Mouse (Mus musculus) CH12.LX (cell line): ENCODE measurements at regions not wholly inside any gene's neighbourhood (a gene's known extent, or its start where the extent isn't known, plus 50 kb on each side); places are given as distances from the start of the nearest gene placed in this dataset.

ENCODE experiments used
- DNase-seq: peaks from one replicate; pipeline ENCODE4 v3.0.0-alpha.2; 2013; ENCODE audit errors: extremely low read depth
- H3K27ac ChIP-seq: 2 replicates; pipeline ENCODE4 v1.5.1; 2012; ENCODE audit warnings: low read depth, mild to moderate bottlenecking, control low read depth, moderate library complexity; ENCODE audit not compliant: insufficient read depth
- H3K27me3 ChIP-seq: replicated peaks from 2 replicates; pipeline ENCODE3; 2012; ENCODE audit warnings: inconsistent platforms
- H3K36me3 ChIP-seq, 2 experiments: replicated peaks in 1 of 2; 2 replicates each; pipeline versions ENCODE3 to v1.6.1; 2012; ENCODE audit warnings: inconsistent platforms in 1 of 2, low read length in 1 of 2, mild to moderate bottlenecking in 1 of 2, mixed read lengths in 1 of 2, moderate library complexity in 1 of 2; ENCODE audit not compliant: control insufficient read depth in 1 of 2, insufficient read depth in 1 of 2
- H3K4me1 ChIP-seq, 2 experiments: 2 replicates each; pipeline ENCODE4 v1.6.1; 2012; ENCODE audit warnings: inconsistent platforms in 1 of 2, moderate library complexity in 1 of 2; ENCODE audit not compliant: insufficient read depth in 2 of 2, control insufficient read depth in 1 of 2
- H3K4me2 ChIP-seq: 2 replicates; pipeline ENCODE4 v1.6.1; 2012; ENCODE audit warnings: low read depth, mild to moderate bottlenecking, control low read depth; ENCODE audit not compliant: poor library complexity, insufficient read depth, severe bottlenecking
- H3K4me3 ChIP-seq, 3 experiments: fragments of 150-350 bp in 1 of 3; sonication (generic) in 1 of 3; replicated peaks in 1 of 3; 2 replicates each; pipeline versions ENCODE3 to v1.5.1; 2011 to 2012; ENCODE audit warnings: low read depth in 2 of 3, low read length in 2 of 3, mild to moderate bottlenecking in 2 of 3, moderate library complexity in 2 of 3, control low read depth in 1 of 3, improper control_type of control experiment in 1 of 3, inconsistent platforms in 1 of 3, mixed read lengths in 1 of 3; ENCODE audit not compliant: poor library complexity in 1 of 3
- H3K79me2 ChIP-seq: replicated peaks from 2 replicates; pipeline ENCODE4 v1.6.1; 2012; ENCODE audit warnings: mild to moderate bottlenecking, moderate library complexity; ENCODE audit not compliant: control insufficient read depth, poor library complexity, insufficient read depth, severe bottlenecking; ENCODE audit errors: extremely low read depth
- H3K9ac ChIP-seq: 2 replicates; pipeline ENCODE4 v1.6.1; 2012; ENCODE audit warnings: low read depth, mild to moderate bottlenecking, control low read depth, moderate library complexity; ENCODE audit not compliant: insufficient read depth
- H3K9me3 ChIP-seq: replicated peaks from 2 replicates; pipeline ENCODE3; 2012; ENCODE audit warnings: low read length, inconsistent platforms, mixed read lengths
- CHD1 ChIP-seq: IDR thresholded peaks from 2 replicates; pipeline ENCODE4 v1.6.1; 2012; ENCODE audit warnings: low read depth, low read length, improper control_type of control experiment, inconsistent platforms
- CTCF ChIP-seq, 2 experiments: IDR thresholded peaks in 1 of 2; conservative IDR thresholded peaks in 1 of 2; 2 replicates each; pipeline ENCODE4 v1.5.1; 2011 to 2012; ENCODE audit warnings: low read depth in 2 of 2, low read length in 2 of 2, improper control_type of control experiment in 1 of 2, inconsistent platforms in 1 of 2, mild to moderate bottlenecking in 1 of 2, moderate library complexity in 1 of 2
- EP300 ChIP-seq: IDR thresholded peaks from 2 replicates; pipeline ENCODE4 v1.6.1; 2011; ENCODE audit warnings: low read length, improper control_type of control experiment
- GABPA ChIP-seq: IDR thresholded peaks from 2 replicates; pipeline ENCODE4 v1.6.1; 2012; ENCODE audit warnings: low read depth, low read length, improper control_type of control experiment, inconsistent platforms; ENCODE audit not compliant: insufficient replicate concordance
- HCFC1 ChIP-seq: IDR thresholded peaks from 2 replicates; pipeline ENCODE4 v1.6.1; 2012; ENCODE audit warnings: low read depth, mild to moderate bottlenecking, inconsistent platforms, low read length, improper control_type of control experiment
- JUN ChIP-seq: IDR thresholded peaks from 2 replicates; pipeline ENCODE4 v1.6.1; 2011; ENCODE audit warnings: low read depth, mild to moderate bottlenecking, low read length, improper control_type of control experiment, moderate library complexity; ENCODE audit not compliant: insufficient read depth
- NELFE ChIP-seq: IDR thresholded peaks from 2 replicates; pipeline ENCODE4 v1.6.1; 2011; ENCODE audit warnings: low read depth, low read length, improper control_type of control experiment
- PAX5 ChIP-seq: IDR thresholded peaks from 2 replicates; pipeline ENCODE4 v1.6.1; 2012; ENCODE audit warnings: low read length, inconsistent platforms, mixed read lengths
- POLR2AphosphoS2 ChIP-seq: IDR thresholded peaks from 2 replicates; pipeline ENCODE4 v1.6.1; 2011; ENCODE audit warnings: low read depth, low read length, improper control_type of control experiment
- RAD21 ChIP-seq: IDR thresholded peaks from 2 replicates; pipeline ENCODE4 v1.6.1; 2011; ENCODE audit warnings: low read depth, mild to moderate bottlenecking, low read length, improper control_type of control experiment, moderate library complexity
- TCF12 ChIP-seq: IDR thresholded peaks from 2 replicates; pipeline ENCODE4 v1.6.1; 2014; ENCODE audit warnings: low read depth, mild to moderate bottlenecking, inconsistent platforms, low read length, improper control_type of control experiment
- UBTF ChIP-seq: IDR thresholded peaks from 2 replicates; pipeline ENCODE4 v1.6.1; 2012; ENCODE audit warnings: low read depth, mild to moderate bottlenecking, inconsistent platforms, low read length, improper control_type of control experiment, moderate library complexity
- USF1 ChIP-seq: IDR thresholded peaks from 2 replicates; pipeline ENCODE4 v1.6.1; 2014; ENCODE audit warnings: low read depth, mild to moderate bottlenecking, inconsistent platforms, low read length, improper control_type of control experiment
- ZNF384 ChIP-seq: IDR thresholded peaks from 2 replicates; pipeline ENCODE4 v1.6.1; 2012; ENCODE audit warnings: low read depth, low read length, improper control_type of control experiment, inconsistent platforms
- dilution Hi-C: fragments of 300-500 bp; cut with MboI; formaldehyde crosslinking; loops from 2 replicates; pipeline ENCODE4 v1.14.3; 2020; ENCODE audit warnings: low sequenced_read_pairs; ENCODE audit not compliant: extremely low pct_unique_long_range_greater_than_20kb, extremely low pct_ligation_motif_present
- in situ Hi-C: fragments of 300-500 bp; cut with MboI; formaldehyde crosslinking; loops from 3 replicates; pipeline ENCODE4 v1.14.3; 2019; ENCODE audit warnings: low sequenced_read_pairs, low pct_ligation_motif_present, low pct_unique_long_range_greater_than_20kb, mixed read lengths

- dilution Hi-C loops, result no loop called here
Observed at GRCm38 (mm10) chr10:119342317-119343114, 102.7 kb upstream of the Cand1 start.

DNA sequence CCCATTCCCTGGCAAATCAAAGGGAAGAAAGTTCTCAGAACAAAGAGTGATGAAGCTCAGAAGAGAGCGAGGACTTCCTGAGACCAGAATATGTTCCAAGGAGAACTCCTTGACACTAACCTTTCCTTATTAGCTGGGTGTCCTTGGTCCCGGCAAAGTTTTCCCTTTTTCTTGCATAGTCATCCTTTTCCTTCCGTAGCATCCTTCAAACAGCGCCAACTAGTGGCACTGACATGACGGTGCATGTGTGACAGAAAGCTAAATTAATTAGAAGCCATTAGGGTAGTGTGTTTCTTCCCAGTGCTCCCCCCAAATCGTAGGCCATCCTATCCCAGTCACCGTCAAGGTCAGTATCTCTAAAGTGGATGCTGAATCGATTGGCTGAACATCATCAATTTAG, 100.5 kb upstream of the Cand1 start:
- TF ChIP-seq TCF12 (no peak), CTCF (conservative IDR thresholded peaks at IDR 0.05 in 1 of 2, IDR thresholded peaks at IDR 0.05 in 1 of 2; ENCODE audit: low read depth in 2 of 2, low read length in 2 of 2) (peak; percentile 37 to 80)

More at GRCm38 (mm10) chr10:119342317-119343114, 102.7 kb upstream of the Cand1 start:
- H3K4me1 ChIP-seq, result no peaks in the 10 kb centered on the region
- in situ Hi-C loops, result no loop called here
- peaks cover 2% of the 10 kb centered on the region for H3K9me3 ChIP-seq
- H3K79me2 ChIP-seq, result no peaks in the 10 kb centered on the region
- no peaks in the 10 kb centered on the region for H3K27me3 ChIP-seq
- no peak overlapping the region for H3K4me2 ChIP-seq
- H3K36me3 ChIP-seq, result no peaks in the 10 kb centered on the region
- no peak overlapping the region for H3K27ac ChIP-seq
- DNase-seq, result no peak
- no peak overlapping the region for H3K4me3 ChIP-seq
- no peak overlapping the region for H3K9ac ChIP-seq
- TF ChIP-seq JUN (no peak), CHD1 (no peak), HCFC1 (no peak), GABPA (no peak), UBTF (no peak), NELFE (no peak), RAD21 (no peak), USF1 (no peak), PAX5 (no peak), EP300 (no peak), POLR2AphosphoS2 (no peak), ZNF384 (no peak)

More for the DNA sequence above, 100.5 kb upstream of the Cand1 start:
- no peak overlapping the region for H3K27ac ChIP-seq
- no peak for DNase-seq
- H3K79me2 ChIP-seq, result no peaks in the 10 kb centered on the region
- no peak overlapping the region for H3K4me2 ChIP-seq
- peaks cover 2% of the 10 kb centered on the region for H3K9me3 ChIP-seq
- H3K4me1 ChIP-seq, result no peaks in the 10 kb centered on the region
- dilution Hi-C loops (no loop called here), in situ Hi-C loops (no loop called here)
- H3K27me3 ChIP-seq, result no peaks in the 10 kb centered on the region
- no peaks in the 10 kb centered on the region for H3K36me3 ChIP-seq
- H3K9ac ChIP-seq, result no peak overlapping the region
- no peak overlapping the region for H3K4me3 ChIP-seq
